Mouse (Mus musculus): ENCODE data around the gene Prr14.

- no peak; the same call in 1 of the 2 replicates for TF ChIP-seq CTCF (IDR thresholded peaks at IDR 0.05; ENCODE audit: borderline replicate concordance, extremely low read depth, insufficient read depth, insufficient read length)
- TF ChIP-seq POLR2A (IDR thresholded peaks at IDR 0.05; ENCODE audit: borderline replicate concordance, extremely low read depth, insufficient read depth, insufficient read length, poor library complexity, severe bottlenecking) = peak; percentile 19; the same call in 1 of the 2 replicates
Observed at GRCm38 (mm10) chr7:127470743-127471645, 11.6 kb downstream of the Prr14 start.

Measured in brain, embryonic 14.5 days (tissue).